Mouse (Mus musculus) cerebellum, adult 2 months (tissue): ENCODE results near the gene Frmd4a.

ENCODE experiments used
- CTCF ChIP-seq: fragments of 200-500 bp; IDR thresholded peaks from 2 replicates; pipeline ENCODE4 v1.5.1; 2011; ENCODE audit warnings: low read depth, mild to moderate bottlenecking, control low read depth, low read length, moderate library complexity, borderline replicate concordance; ENCODE audit not compliant: insufficient read depth
- POLR2A ChIP-seq: fragments of 200-500 bp; IDR thresholded peaks from 2 replicates; pipeline ENCODE4 v1.6.1; 2011; ENCODE audit warnings: low read length, control low read depth, borderline replicate concordance; ENCODE audit not compliant: insufficient read depth

- TF ChIP-seq POLR2A (no peak), CTCF (no peak)
These were observed 124.9 kb downstream of the Frmd4a start for GRCm38 (mm10) chr2:4142221-4142950.
